Mouse (Mus musculus) lung, postnatal 0 days (tissue): ENCODE data around the gene Rora.

Experiments
- CTCF ChIP-seq: IDR thresholded peaks from 2 replicates; pipeline ENCODE4 v1.5.1; 2016; ENCODE audit warnings: antibody characterized with exemption, mild to moderate bottlenecking
- EP300 ChIP-seq: IDR thresholded peaks from 2 replicates; pipeline ENCODE4 v1.6.1; 2016; ENCODE audit warnings: antibody characterized with exemption, mild to moderate bottlenecking, control low read depth

GRCm38 (mm10) chr9:69317527-69318115, 664.0 kb downstream of the Rora start:
- TF ChIP-seq CTCF (no peak), EP300 (no peak)
